Mouse (Mus musculus) lung, postnatal 36 days (tissue): ENCODE measurements around the gene Sept8.

ENCODE experiments used
- DNase-seq: peaks from one replicate; pipeline ENCODE4 v3.0.0; 2022; ENCODE audit warnings: mixed read lengths

Sept8 gene

DNA sequence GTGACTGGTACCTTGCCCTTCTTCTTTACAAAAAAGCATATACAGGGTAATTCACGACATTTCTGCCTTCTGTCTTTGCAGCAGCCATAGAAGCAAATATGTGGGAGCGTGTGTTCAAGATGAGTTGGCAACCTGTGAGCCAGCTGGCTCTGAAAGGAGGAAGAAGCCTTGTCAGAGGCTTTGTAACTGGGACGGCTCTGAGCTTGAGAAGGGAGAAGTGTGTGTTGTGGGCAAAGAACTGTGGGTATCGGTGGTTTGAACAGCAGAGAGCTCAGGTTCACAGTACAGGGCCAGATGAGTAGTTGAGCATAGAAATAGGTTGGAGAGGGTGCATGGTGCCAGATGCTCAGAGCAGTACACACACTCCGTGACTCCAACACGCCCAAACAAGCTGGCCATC, 22.1 kb upstream of the Sept8 start:
- no peak for DNase-seq

DNA sequence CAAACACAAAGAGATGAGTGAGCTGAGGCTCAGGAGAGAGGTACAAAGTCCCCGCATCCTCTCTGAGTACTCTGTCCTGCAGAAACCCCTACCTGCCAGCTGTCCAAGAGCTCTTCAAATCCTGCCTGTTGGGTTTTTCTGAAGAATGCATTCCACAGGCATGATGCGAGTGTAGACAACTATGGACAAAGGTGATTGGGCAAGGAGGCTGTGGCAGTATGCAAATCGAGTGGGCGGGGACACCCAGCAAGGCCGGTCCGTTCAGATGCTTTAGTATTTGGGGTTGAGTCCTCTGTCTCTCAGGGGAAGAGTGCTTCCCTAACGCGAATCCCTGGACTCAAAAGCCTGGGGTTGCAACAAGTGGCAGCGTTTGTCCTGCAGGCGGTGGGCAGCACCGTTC, 18.5 kb upstream of the Sept8 start:
- peak; percentile 90 for DNase-seq

DNA sequence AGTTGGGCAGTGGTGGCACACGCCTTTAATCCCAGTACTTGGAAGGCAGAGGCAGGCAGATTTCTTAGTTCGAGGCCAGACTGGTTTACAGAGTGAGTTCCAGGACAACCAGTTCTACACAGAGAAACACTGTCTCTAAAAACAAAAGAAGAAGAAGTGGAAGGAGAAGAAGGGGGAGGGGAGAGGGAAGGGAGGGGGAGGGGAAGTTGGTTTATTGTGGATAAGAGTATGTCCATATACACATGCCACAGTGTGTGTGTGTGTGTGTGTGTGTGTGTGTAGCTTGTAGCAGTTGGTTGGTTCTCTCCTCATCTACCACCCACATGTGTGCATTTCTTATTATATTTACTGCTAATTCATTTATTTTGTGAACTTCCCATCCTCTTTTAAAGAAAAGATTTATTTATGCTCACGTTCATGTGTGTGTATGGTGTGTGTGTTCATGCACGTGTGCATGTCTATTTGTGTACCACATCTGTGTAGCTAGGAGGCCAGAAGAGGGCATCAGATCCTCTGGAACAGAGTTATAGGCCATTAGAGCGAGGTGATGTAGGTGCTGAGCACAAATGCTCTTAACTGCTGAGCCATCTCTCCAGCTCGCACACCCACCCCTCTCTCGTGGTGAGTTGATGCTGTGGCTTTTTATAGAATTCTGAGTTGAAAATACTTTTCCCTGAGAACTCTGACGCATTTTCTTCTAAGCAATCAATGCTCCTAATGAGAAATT, 16.9 kb upstream of the Sept8 start:
- no peak for DNase-seq

DNA sequence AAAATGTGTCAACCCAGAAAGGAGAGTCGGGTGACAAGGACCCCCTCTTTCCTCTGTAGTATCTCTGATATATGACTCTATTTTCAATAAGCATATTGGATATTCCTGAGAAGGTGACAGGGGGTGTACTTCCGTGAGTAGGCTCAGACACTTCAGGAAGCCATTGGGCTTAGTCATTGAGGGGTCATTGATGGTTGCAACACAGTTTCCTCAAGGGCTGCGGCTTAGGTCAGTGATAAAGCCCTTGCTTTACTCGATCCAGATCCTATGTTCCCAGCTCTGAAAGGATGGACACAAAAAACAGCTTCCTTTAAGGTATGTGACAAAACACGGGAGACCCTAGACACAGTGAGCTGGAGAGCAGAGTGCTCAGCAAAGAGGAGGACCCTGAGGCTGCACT, 15.3 kb upstream of the Sept8 start:
- DNase-seq, result peak; percentile 55

DNA sequence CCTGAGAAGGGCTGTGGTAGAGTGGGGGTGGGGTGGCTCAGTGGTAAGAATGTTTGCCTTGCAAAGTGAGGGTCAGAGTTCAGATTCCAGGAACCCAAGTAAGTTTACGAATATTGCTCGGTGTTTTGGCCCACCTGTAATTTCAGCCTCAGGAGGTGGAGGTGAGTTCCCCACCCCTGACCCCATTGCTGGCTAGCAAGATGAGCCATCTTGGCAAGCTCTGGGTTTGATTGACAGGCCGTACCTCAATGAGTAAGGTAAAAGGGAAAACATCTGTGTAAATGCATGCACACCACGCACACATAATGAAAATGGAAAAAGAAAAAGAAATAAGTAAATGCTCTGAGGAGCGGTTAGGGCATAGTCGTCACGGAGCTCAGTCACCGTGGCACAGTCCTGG, 14.7 kb upstream of the Sept8 start:
- DNase-seq, result no peak

DNA sequence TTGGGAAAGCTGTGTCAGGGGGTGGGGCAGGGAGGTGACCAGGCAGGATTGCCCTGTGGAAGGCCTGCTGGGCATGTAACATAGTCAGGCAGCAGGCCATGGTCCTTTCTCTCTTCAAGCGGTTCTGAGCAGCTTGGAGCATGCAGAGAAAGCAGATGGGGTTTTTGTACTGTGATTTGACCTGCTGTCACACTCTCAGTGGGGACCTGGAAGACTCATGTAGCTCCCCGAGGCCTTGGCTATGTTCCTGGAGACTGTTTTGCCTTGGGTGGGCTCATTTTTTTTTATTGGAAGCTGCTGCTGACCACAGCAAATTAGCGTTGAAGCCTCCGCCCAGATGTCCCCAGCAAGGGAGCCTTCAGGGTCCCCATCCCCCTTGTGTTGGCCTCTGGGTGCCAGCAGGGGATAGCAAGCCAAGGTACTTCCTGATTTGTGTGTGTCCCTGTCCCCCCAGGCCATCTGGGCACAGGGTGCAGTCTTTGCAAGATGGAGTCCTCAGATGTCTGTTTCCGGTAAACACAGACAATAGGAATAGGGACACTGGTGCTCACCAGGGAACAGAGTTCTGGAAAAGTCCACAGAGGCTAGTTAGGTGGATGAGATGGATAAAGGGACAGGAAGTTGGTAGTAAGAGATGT, 13.9 kb upstream of the Sept8 start:
- no peak for DNase-seq

DNA sequence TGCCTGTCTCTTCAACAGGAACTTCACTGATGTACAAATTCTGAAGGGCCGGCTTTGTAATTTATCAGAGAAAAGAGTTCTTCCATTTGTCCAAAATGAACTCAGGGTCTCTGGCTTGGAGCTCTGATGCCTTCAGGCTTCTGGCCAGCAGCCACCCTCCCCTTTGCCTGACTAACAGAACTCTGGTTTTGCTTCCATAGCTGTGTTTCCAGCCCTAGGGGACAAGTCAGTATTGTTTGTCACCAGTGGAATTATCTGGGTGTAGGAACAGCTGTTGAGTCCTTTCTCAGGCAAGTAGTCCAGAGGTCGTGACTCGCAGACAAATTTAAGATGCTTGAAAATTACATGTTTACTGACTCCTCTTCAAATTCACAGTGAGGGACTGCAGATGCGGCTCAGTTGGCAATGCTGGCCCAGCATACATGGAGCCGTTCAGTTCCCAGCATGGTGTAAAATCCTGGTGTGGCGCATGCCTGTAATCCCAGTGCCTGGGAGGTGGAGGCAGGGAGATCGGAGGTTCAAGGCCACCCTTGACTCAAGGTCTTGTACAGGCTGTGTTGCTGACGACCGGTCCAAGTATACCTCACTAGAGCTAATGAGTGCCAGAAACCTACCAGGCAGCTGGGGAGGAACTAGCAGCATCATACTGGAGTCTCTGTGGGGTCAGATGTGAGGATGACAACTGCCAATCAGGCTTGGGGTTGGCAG, 11.8 kb upstream of the Sept8 start:
- no peak for DNase-seq

DNA sequence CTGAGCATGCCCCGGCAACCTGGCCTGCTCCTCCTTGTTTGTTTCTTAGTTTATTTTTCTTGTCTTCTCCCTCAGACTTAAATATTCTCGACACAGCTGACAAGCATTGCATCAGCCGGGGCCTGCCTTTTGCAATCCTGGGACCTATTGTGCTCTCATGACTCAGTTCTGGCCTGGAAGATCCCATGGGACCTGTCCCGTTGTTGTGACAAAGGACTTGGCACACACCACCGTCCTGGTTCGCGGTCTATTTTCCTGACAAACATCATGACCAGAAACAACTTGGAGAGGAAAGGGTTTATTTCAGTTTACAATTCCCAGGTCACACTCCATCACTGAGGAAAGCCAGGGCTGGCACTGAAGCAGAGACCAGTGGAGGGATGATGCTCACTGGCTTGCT, 10.9 kb upstream of the Sept8 start:
- DNase-seq, result peak; percentile 77

DNA sequence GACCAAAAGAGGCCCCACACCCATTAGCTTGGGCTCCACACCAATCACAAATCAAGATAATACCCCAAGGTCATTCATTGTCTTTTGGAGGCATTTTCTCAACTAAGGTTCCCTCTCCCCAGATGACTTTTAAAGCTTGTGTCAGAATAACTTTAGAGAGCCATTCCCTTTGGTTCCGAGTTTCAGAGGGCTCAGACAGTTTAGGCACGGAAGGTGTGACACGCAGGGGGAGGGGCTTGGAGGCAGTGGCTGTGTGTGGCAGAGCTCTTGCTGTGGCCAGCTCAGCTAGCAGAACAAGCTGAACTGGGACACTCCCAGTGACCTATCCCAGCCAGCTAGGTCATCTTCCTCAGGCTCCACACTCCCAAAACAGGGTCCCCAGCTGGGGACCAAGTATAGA, 10.5 kb upstream of the Sept8 start:
- no peak for DNase-seq

DNA sequence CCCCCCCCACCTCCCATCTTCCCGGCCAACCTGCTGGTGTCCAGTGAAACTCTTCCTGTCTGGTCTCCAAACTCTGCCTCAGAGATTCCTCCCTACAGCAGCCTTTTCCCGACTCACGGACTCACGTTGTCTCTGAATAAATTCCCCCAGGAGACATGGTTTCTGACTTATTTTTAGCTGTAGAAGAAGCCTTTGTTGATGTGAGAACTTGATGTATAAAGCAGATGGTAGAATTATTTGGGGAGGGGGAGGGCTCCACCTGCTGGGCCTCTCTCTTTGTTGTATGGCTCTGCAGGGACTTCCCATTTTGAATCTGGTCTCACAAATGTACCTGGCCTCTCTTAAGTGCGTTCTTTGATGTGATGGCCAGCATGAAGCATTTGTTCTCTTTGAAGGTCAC, 8.7 kb upstream of the Sept8 start:
- DNase-seq, result no peak

DNA sequence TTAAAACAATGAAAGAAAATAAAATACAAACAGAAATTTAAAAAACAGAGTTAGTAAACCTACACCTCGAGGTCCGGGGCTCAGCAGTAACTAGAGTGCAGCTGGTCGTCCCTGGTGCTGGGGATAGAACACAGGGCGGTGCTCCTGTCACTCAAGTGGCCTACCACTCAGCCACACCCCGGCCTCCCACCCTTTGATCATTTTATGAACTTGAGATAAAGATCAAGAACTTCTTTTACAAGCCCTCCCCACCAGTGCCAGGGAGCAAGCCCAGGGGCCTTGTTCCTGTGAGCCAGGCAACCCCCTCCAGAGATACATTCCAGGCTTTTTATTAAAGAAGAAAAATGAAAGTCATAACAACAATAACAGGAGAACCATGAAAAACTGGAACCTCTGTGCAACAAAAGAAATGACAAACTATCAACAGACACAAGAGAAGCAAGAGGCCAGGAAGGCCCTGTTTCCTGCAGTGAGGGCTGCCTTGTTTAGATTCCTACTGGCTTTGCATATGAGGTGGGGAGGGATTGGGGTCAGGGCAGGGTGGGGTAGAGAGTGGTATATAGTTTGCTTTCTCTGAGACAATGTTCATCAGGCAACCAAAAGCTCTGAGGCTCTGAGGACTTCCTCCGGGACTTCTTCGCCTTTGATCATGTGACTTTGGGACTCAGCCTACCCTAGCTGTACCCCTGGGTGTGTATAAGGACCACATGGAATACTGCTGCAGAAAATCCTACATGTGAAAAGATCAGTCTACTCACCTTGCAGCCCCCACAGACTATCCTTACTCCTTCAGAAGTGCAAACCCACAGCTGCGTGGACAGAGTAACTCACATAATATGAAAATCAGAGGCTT, 2.1 kb upstream of the Sept8 start:
- peak; percentile 40 for DNase-seq

DNA sequence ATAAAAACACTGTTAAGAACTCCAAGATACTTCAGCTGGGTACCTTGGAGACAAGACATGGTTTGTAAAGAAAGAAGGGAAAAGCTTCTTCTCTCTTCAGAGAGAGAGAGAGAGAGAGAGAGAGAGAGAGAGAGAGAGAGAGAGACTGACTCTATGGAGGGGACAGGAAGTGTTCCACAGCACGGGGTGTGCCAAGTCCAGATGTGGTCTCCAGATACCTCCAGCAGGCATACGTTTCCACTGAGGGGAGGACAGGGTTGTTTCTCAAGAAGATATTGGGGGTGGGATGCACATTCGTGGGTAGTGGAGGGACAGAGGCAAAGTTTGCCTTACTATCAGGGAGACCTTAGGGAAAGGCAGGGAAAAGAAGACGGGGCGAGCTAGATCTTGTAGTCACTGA, 298 bp upstream of the Sept8 start:
- no peak for DNase-seq

DNA sequence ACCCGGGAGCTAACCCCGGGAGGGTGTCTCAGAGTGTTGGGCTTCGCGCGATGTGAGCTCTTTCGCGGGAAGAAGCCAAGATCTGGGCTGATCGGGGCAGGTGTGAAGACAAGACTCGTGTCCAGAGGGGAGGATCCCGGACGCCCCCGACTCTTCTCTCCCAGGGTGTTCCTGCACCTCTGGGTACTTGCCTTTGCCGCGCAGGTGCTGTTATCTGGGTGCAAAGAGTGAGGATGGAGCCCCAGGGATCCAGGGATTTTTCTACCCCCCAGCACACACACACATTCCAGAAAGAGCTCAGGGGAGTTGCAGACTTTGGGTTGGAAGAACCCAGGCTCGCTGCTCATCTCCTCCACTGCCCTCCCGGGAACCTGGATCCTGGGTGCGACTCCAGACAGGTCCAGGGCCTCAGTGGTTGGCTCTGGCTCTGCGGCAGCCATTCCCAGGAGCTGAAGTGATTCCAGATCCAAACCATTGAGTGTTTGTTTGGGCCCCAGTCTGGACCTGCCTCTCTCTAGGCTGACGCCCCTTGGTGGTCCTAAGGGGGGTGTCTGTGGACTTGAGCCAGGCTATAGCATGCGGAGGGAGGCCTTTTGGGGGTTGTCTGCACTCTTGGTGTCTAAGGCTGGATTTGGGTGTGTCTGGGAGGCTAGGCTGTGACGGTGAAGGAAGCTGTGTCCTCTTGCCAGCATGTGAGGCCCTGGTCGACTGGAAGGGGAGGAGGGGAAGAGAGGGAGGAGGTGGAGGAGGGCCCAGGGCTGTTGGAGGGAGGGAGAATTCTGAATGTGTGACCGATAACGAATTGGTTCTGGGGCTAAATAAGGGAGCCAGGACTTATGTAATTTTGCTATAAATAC, 1.3 kb downstream of the Sept8 start:
- DNase-seq, result peak; percentile 75

DNA sequence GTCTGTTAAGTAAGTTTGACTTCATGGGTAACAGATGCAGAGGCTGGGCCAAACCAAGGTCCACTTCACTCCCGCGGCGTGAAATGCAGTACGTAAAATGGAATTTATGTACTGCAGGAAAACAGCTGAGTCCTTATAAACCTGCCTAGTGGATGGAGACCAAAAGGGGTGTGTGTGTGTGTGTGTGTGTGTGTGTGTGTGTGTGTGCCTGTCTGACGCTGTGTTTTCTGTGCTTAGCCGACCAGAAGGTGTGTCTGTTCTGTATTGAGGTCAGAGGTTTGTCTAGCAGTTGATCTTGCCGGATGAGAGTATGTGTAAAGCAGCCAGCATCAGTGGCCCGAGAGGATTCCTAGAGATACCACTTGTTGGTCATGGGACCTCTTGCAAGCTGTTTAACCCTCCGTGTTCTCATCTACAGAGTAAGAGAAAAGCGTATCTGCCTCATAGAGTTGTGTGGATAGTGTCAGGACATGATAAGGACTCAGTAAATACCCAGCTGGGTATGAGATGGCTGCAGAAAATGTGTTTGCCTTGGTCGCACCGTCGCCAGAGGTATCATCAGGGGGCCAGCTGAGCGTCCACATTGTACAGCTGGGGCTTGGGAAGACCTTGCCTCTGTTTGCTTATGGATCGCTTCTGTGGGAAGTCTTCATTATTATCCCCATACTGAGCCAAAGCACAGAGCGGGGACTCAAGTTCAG, 2.2 kb downstream of the Sept8 start:
- DNase-seq, result peak; percentile 26

DNA sequence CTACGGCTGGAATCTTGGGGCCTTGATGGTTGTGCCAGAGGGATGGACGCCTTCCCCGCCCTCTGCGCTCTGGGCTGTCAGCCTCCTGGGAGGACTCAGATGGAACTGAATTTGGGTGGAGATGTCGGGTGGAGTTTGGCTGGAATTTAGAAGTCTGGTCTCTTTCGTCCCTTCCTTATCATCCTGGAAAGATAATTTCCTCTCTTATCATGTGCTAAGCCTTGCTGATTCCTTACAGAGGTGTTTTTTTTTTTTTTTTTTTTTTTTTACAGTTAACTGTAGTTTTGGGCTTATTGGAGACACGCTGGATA, 2.7 kb downstream of the Sept8 start:
- DNase-seq, result peak; percentile 27

DNA sequence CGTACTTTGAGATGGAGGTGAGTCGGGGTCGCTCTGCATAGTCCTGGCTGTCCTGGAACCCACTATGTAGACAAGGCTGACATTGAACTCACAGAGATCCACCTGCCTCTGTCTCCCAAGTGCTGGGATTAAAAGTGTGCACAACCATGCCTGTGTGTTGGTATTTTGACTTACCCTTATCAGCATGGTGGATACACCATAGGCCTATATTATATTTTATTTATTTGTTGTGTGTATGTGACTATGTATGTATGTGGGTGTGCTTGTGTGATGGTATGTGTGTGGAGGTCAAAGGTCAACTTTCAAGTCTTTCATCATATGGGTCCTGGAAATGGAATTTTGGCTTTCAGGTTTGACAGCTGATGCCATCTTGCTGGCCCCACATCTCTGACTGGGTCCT, 3.3 kb downstream of the Sept8 start:
- DNase-seq, result no peak

DNA sequence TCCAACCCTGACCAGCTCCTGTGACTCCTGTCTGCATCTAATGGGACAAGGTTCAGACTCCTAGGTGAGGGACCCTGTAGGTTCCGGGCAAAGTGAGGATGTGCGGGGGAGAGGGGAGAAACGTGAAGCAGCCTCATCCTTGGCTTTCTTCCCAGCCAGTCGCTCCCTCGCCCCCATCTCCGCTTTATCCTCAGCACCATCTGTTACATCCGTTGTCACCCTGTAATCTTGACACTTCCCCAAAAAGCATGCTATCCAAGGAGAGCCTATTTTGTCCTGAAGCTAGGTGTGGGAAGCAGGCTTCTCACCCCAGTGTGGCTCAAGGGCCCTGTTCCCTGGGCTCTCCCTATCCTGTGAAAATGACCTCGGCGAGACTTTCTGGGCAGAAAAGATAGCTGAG, 3.9 kb downstream of the Sept8 start:
- DNase-seq, result no peak

DNA sequence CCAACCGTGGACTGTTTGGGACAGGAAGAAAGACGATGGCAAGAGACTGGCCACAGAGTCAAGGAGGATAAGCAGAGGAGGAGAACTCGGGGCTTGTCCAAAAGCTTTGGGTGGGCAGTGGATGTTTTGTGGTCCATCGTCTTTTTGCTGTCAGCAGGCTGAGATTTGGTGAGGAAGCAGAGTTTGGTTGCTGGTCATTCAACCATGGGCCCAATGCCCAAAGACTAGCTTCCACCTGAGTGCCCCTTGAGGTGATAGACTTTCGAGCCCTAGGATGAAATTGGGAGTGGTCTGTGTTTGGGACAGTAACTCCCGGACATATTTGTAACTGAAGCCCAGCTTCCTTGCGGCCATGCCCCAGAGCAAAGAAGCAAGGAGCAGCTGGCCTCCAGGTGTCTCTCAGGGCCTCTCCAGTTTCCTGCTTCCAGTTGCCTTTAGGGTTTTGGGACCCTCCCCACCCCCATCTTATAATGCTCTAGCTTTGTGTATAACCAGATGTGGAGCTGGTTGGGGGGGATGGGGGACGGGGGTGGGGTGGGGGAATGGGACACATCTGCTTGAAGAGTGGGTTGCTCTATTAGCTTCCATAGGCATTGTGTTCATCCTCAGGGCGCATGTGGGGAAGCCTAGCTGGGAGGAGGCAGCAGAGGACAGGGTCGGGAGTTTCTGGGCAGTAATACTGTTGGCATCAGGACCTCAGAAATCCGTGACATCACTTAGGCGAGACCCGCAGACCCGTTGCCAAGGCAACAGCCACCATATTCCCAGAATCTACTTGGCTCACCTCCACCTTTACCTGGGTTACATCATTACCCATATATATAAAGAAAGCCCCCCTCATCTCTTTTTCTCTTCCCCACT, 4.7 kb downstream of the Sept8 start:
- no peak for DNase-seq

DNA sequence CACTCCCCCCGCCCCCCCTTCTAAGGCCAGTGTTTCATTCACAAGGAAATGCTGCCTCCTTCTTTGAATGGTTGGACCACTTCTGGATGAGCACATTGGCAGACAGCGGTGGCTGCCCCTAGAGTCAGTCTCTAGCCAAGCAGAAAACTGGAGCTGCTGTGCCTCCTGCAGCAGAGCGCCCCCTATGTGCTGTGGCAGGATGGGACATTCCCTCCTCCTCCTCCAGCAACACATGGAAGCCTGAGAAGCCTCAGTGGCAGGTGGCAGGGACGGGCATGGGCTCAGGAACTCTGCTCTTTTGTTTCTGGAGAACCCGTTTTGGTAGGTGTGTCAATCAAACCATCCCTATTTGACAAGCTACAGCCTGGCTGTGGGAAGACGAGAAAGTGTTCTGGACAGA, 5.8 kb downstream of the Sept8 start:
- peak; percentile 56 for DNase-seq

DNA sequence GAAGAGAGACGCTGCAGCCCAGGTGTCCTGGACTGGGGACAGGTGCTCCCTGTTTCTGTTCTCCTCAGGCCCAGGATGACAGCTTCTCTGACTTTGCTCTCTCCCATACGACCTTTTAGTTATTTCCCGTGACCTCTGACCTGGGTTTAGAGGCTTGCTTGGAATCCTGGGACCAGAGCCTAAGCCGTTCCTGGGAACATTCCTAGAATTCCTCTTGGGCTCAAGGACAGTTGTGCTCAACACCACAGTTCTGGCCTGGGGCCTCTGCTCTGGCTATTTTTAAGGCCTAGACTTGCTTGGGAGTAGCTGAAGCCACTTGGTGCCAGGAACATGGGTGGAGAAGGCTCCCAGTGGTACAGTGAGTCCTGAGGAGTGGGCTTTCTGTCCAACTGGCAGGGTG, 6.4 kb downstream of the Sept8 start:
- DNase-seq, result peak; percentile 81
